Mouse (Mus musculus) heart, postnatal 36 days (tissue): Measurements from ENCODE around the gene Clec3a. TPM values are rescaled to one million over a fixed set of nuclear protein-coding genes. Genes with fewer than 3 reads are reported as not detected.

Source experiments
- DNase-seq, 2 experiments: peaks; one replicate each; pipeline ENCODE4 v3.0.0; 2021 to 2022
- intact Hi-C: fragments of 180-260 bp; cut with DNase I; formaldehyde crosslinking; loops from one replicate; pipeline ENCODE4 v1.15.1; 2025
- total RNA-seq, 2 experiments: library from RNA; stranded (reverse); gene quantifications; 2 replicates each; pipeline ENCODE4 v1.2.3; 2021

Gene Clec3a
- total RNA-seq, 2 experiments from 2014 or later = 0.75 TPM; not detected in 1

DNA sequence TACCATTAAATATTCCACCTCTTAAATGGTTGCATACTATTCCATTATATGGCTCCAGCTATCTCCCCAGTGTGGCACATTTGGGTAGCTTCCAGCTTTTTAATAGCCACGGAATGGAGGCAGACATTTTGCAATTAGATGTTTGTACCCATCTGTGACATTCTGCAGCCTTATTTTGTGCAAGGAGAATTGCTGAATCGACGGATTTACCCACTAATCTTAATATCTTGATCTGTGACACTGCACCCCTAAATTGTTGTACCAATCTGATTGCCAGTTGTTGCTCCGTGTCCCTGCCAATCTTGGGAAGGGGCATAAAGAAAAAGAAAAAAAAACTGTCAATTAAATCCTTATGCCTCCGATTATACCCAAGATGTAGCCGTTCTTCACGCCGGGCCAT, 37.4 kb downstream of the Clec3a start:
- intact Hi-C loops = no loop called here
- DNase-seq = no peak

DNA sequence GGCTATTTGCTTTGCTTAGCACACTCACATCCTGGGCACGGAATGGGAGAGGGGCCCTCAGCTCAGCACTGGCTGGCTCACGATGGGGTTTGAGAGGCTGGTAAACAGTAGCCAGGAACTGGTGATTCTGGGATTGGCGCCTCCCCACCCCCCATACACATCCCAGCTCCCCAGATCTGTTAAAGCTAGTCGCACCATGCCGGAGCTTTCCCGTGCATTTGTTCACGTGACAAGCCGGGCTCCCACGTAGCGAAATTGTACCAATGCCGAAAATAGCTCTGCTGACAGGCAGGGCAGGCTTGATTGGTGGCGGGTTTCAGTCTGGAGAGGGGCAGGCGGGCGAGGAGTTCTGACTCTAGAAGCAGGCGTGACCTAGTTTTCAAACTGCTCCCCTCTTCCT, 38.1 kb downstream of the Clec3a start:
- DNase-seq = peak in 1 of 2 experiments; percentile 32
- intact Hi-C loops = no loop called here

DNA sequence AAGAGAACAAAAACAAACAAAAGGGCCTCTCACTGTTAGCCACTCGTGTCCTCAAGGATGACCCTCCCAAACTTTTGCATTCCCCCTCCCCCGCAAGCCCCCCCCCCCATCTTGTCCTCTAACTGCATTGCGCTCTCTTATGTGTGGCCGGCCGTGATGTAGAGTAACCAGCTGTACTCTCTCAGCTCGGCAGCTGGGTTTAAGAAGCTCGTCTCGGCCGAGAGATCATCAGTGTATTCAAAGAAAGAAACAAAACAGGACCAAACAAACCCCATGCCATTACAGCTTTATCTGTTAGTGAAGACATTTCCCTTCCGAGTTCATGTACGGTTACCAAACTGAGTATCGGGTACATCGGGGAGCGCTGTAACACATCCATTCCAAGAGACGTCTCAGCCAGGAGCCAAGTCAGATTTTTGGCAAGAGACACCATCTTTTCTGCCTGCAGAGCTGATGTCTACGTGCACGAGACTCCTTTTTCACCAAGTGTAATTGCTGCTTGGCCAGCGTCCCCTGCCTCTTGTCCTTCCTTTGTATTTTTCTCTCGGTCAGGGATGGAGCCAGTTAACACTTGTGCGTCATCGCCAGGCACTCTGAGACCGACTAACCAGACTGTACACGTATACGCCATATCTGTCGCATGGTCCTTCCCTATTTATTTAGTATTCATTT, 40.4 kb downstream of the Clec3a start:
- peak; percentile 18 to 22 for DNase-seq
- intact Hi-C loops = no loop called here

DNA sequence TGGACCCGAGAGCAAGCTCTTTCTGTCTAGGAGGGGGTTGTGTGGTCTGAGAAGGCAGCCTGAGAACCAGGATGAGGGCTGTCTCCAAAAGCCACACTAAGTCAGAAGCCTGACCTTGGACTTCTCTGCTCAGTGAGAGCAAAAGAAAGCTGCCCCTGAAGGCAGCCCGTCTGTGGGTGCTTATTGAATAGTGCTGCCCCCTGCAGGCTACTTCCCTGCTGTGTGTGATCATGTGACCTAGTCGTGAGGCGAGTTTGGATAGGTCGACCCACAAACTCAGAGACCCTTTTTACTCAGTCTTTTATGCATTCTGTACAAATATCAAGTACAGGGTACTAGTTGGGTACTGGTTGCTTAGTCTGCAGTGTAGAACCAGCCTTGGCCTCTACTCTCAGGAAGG, 42.7 kb downstream of the Clec3a start:
- DNase-seq = no peak

DNA sequence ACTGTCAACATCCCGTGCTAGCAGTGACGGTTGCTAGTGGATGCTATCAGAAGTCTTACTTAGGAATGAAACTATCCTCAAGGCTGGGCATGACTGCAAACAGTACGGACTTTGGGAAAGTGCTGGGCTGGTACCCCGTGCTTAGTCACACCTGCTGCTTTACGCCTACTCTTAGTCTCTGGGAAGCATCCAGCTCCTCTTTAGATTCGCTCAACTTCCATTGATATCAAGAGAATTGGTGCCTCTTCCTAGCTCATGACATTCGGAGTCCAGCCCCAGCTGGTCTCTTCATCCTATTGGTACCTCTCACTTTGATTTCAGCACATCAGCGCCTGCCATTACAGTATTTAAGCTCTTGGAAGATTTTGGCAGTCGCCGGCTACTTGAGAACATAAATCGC, 44.7 kb downstream of the Clec3a start:
- no peak for DNase-seq
- intact Hi-C loops = no loop called here

More for the DNA sequence above, 42.7 kb downstream of the Clec3a start:
- intact Hi-C loops = no loop called here

DNA sequence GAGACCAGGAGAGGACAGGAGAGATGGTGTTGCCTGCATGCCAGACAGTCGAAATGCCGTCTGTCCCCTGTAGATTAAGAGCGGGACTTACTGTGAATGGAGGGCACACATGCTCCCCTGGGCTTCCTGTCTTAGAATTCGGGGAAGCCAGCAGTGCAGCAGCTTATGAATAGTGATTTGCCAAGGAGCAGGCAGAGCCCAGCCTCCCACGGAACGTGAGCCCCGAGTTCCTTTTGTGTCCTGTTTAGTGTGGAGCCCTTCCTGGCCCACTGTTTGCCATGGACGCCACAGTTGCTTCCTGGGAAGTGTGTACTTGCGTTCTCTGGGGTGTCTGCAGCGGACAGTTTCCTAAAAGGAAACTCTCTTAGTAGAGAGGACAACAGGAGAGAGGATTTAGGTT, 45.4 kb downstream of the Clec3a start:
- intact Hi-C loops = no loop called here
- no peak for DNase-seq

DNA sequence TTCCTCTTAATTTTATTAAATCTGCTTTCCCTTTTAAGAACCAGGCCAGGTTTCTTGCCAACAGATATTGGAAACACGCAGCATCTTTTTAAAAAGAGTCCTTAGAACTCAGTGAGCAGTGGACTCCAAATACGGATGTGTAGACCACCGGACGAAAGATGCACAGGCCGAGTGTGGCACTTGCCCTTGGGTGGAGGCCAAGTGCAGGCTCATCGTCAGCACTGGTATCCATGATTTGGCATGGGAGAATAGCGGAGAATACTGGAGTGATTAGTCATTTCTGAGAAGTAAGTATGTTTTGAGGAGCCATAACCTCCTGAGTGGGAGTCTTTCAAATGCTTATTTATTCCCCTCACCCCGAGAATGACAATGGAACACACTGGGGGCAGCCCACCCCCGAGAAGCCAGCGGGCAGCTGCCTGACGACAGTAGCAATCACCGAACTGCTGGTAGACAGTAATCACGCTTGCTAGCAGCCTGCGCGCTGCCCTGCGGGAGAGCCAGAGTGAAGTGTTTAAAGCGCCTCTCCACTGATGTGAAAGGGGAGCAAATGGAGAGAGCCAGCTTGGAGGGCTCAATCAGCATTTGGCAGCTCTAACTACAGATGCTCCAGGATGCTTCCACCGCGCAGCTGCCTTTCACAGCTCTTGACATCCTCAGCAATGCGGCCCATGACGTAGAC, 50.8 kb downstream of the Clec3a start:
- no peak for DNase-seq
- intact Hi-C loops = no loop called here

DNA sequence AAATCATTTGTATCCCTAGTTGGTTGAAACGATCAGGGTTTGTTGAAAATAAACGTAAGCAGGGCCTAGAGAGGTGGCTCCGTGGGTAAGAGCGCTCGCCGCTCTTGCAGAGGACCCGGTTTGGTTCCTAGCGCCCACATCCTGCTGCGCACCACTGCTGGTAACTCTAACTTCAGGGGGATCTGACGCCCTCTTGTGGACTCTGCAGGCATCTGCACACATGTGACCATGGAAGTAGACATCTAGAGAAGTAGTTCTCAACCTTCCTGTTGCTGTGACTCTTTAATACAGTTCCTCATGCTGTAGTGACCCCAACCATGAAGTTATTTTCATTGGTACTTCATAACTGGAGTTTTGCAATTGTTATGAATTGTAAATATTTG, 51.3 kb downstream of the Clec3a start:
- intact Hi-C loops = no loop called here
- DNase-seq = no peak

DNA sequence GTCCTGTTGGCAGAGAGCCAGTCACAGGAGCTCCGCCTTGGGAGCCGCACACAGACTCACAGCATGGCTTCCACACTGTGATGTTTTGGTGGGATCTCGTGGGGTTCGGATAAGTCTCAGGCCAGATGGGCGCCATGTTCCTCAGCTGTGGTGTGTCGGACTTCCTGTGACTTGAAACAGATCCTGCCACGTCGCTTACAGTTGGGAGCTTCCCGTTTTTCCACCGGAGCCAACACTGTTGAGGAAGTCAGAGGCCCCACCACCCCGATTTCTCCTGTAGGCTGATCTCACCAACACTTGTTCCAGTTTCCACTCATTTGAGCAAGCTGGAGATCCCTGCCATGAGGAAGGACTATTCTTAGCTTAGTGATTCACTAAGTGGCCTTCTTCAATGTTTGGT, 55.7 kb downstream of the Clec3a start:
- DNase-seq = no peak
- intact Hi-C loops = no loop called here

Other genes starting within 250 kb of the Clec3a start
- gene Vat1l, start 212.5 kb upstream of the Clec3a start, total RNA-seq = under 1 TPM; 0.05 to 0.17 TPM
- gene Wwox, start 21.6 kb downstream of the Clec3a start, total RNA-seq = 1 to 10 TPM; 4.6 to 4.8 TPM